Mouse (Mus musculus): ENCODE data around the gene Sgcd. TPM values are rescaled to one million over a fixed set of nuclear protein-coding genes. Genes with fewer than 3 reads are reported as not detected.

Sgcd gene
- polyA plus RNA-seq, 1 experiment from 2014 or later, result 1.2 TPM

- H3K4me1 ChIP-seq (replicated peaks; ENCODE audit: control insufficient read depth, insufficient read depth, low read length), result no peaks in the 10 kb centered on the region
- no peak overlapping the region for H3K4me2 ChIP-seq (replicated peaks; ENCODE audit: low read depth)
- no peak overlapping the region for H3K4me3 ChIP-seq (ENCODE audit: low read depth, low read length)
- no peak overlapping the region for H3K27ac ChIP-seq (ENCODE audit: low read depth, low read length)
- H3K9me3 ChIP-seq (ENCODE audit: control insufficient read depth), result no peaks in the 10 kb centered on the region
- 83% methylated on average over 2 of the region's 2 CpGs for WGBS
- no peaks in the 10 kb centered on the region for H3K27me3 ChIP-seq (replicated peaks; ENCODE audit: control insufficient read depth, insufficient read depth, low read length)
- no peak for ATAC-seq
- H3K36me3 ChIP-seq (ENCODE audit: control insufficient read depth, insufficient read depth), result no peaks in the 10 kb centered on the region
- no peak overlapping the region for H3K9ac ChIP-seq (ENCODE audit: low read depth, low read length)
- TF ChIP-seq CTCF (IDR thresholded peaks at IDR 0.05; ENCODE audit: low read depth), result no peak
These were observed 917.6 kb downstream of the Sgcd start for GRCm38 (mm10) chr11:47071161-47071560.

DNA sequence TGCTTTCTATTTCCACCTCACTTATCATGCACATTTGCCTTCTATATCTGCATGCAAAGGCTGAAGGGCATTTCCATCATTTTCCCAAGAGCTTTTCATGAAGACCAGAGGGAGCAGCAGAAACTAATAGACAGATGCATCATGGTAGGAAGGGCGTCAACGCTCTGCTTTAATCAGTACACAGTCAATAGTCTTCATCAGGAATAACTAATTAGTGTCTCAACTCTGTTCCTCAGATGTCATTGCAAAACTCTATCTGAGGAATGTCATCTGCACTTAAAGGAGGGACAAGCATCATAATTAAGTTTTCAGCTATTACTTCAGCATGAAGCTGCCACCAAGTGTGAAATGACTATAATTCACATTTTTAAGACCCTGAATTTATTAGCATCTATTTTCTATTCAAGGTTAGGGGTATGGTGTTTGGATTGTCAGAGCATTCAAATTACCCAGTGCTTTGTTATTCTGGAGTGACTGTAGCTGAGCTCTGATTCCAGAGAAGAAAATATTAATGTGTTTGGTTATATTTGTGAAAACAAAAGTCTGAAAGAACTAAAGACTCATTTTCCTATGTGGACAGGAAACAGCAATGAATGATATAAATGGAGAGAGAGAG lies 918.9 kb downstream of the Sgcd start:
- no peak for ATAC-seq
- Histone ChIP-seq H3K27ac (ENCODE audit: low read depth, low read length) (no peak overlapping the region), H3K4me2 (replicated peaks; ENCODE audit: low read depth) (no peak overlapping the region), H3K27me3 (replicated peaks; ENCODE audit: control insufficient read depth, insufficient read depth, low read length) (no peaks in the 10 kb centered on the region), H3K36me3 (ENCODE audit: control insufficient read depth, insufficient read depth) (no peaks in the 10 kb centered on the region), H3K4me1 (replicated peaks; ENCODE audit: control insufficient read depth, insufficient read depth, low read length) (no peaks in the 10 kb centered on the region), H3K9me3 (ENCODE audit: control insufficient read depth) (no peaks in the 10 kb centered on the region), H3K4me3 (ENCODE audit: low read depth, low read length) (no peak overlapping the region), H3K9ac (ENCODE audit: low read depth, low read length) (no peak overlapping the region)
- WGBS, result 93% methylated on average over 2 of the region's 2 CpGs
- no peak for TF ChIP-seq CTCF (IDR thresholded peaks at IDR 0.05; ENCODE audit: low read depth)

DNA sequence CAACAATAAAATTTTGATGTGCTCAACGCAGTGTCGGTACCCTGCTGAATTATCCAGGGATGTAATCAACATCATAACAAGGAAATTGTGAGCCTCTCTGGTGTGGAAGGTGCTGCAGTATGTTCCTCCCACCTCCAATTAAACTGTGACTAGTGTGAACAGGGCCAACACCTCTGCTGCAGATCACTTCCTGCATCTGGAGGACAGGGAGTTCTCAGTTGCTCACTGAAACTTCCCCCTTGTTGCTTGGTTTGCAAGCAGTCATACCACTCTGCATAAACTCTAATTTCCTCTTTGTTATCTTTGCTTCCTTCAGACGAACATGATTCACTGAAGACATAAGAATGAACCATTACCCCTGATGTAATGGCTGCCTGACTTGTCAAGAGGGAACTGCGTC lies 925.1 kb downstream of the Sgcd start:
- Histone ChIP-seq H3K9ac (ENCODE audit: low read depth, low read length) (no peak overlapping the region), H3K9me3 (ENCODE audit: control insufficient read depth) (no peaks in the 10 kb centered on the region), H3K27ac (ENCODE audit: low read depth, low read length) (no peak overlapping the region), H3K27me3 (replicated peaks; ENCODE audit: control insufficient read depth, insufficient read depth, low read length) (no peaks in the 10 kb centered on the region), H3K4me3 (ENCODE audit: low read depth, low read length) (no peak overlapping the region), H3K4me1 (replicated peaks; ENCODE audit: control insufficient read depth, insufficient read depth, low read length) (no peaks in the 10 kb centered on the region), H3K36me3 (ENCODE audit: control insufficient read depth, insufficient read depth) (no peaks in the 10 kb centered on the region), H3K4me2 (replicated peaks; ENCODE audit: low read depth) (no peak overlapping the region)
- TF ChIP-seq CTCF (IDR thresholded peaks at IDR 0.05; ENCODE audit: low read depth), result no peak
- ATAC-seq, result no peak
- WGBS, result 70% methylated on average over 4 of the region's 4 CpGs

DNA sequence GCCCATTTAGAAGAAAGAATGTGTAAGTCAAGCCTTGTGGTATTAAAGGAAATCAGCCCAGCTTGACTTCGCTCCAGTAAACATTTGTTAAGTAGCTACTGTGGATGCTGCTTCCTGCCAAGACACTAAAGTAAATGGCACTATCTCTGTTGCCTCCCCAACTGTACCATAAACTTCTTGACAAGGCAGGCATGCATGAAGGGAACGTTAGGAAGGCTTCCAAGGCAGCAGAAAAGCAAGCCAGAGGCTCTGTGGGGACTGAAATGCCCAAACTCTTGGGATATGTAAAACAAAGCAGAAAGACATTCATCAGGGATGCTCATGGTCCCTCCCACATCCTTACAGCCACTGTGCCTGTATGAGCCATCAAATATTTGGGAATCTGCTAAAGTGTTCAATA lies 938.4 kb downstream of the Sgcd start:
- 40% methylated on average over 2 of the region's 2 CpGs for WGBS
- Histone ChIP-seq H3K9ac (ENCODE audit: low read depth, low read length) (no peak overlapping the region), H3K4me3 (ENCODE audit: low read depth, low read length) (no peak overlapping the region), H3K4me1 (replicated peaks; ENCODE audit: control insufficient read depth, insufficient read depth, low read length) (no peaks in the 10 kb centered on the region), H3K27me3 (replicated peaks; ENCODE audit: control insufficient read depth, insufficient read depth, low read length) (no peaks in the 10 kb centered on the region), H3K4me2 (replicated peaks; ENCODE audit: low read depth) (no peak overlapping the region), H3K27ac (ENCODE audit: low read depth, low read length) (no peak overlapping the region), H3K36me3 (ENCODE audit: control insufficient read depth, insufficient read depth) (no peaks in the 10 kb centered on the region), H3K9me3 (ENCODE audit: control insufficient read depth) (no peaks in the 10 kb centered on the region)
- no peak for TF ChIP-seq CTCF (IDR thresholded peaks at IDR 0.05; ENCODE audit: low read depth)
- no peak for ATAC-seq

DNA sequence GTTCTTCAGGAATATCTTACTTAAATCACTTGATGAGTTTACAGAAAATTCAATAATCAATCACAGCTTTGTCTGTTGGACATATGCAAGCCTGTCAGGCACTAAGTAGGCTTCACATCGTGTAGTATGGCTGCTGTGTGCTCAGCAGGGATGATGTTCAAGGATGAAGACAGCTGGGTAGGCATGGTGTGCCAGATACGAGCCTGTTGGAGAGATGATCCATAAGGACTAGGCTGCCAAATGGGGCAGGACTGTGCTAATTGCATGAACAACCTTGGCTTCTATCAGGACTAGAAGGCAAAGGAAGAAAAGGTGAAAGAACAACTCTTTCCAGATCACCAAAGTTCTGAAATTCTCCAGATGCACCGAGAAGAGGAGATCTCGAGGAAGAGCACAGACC lies 939.0 kb downstream of the Sgcd start:
- TF ChIP-seq CTCF (IDR thresholded peaks at IDR 0.05; ENCODE audit: low read depth), result no peak
- H3K4me3 ChIP-seq (ENCODE audit: low read depth, low read length), result no peak overlapping the region
- H3K9ac ChIP-seq (ENCODE audit: low read depth, low read length), result no peak overlapping the region
- no peaks in the 10 kb centered on the region for H3K36me3 ChIP-seq (ENCODE audit: control insufficient read depth, insufficient read depth)
- H3K9me3 ChIP-seq (ENCODE audit: control insufficient read depth), result no peaks in the 10 kb centered on the region
- no peaks in the 10 kb centered on the region for H3K27me3 ChIP-seq (replicated peaks; ENCODE audit: control insufficient read depth, insufficient read depth, low read length)
- no peak overlapping the region for H3K27ac ChIP-seq (ENCODE audit: low read depth, low read length)
- no peaks in the 10 kb centered on the region for H3K4me1 ChIP-seq (replicated peaks; ENCODE audit: control insufficient read depth, insufficient read depth, low read length)
- 76% methylated on average over 4 of the region's 4 CpGs for WGBS
- no peak overlapping the region for H3K4me2 ChIP-seq (replicated peaks; ENCODE audit: low read depth)
- ATAC-seq, result no peak

- no peaks in the 10 kb centered on the region for H3K4me1 ChIP-seq (replicated peaks; ENCODE audit: control insufficient read depth, insufficient read depth, low read length)
- H3K9me3 ChIP-seq (ENCODE audit: control insufficient read depth), result no peaks in the 10 kb centered on the region
- H3K4me3 ChIP-seq (ENCODE audit: low read depth, low read length), result no peak overlapping the region
- ATAC-seq, result no peak
- no peak overlapping the region for H3K27ac ChIP-seq (ENCODE audit: low read depth, low read length)
- no peak overlapping the region for H3K9ac ChIP-seq (ENCODE audit: low read depth, low read length)
- H3K4me2 ChIP-seq (replicated peaks; ENCODE audit: low read depth), result no peak overlapping the region
- WGBS, result 74% methylated on average over 5 of the region's 5 CpGs
- H3K27me3 ChIP-seq (replicated peaks; ENCODE audit: control insufficient read depth, insufficient read depth, low read length), result no peaks in the 10 kb centered on the region
- H3K36me3 ChIP-seq (ENCODE audit: control insufficient read depth, insufficient read depth), result no peaks in the 10 kb centered on the region
- TF ChIP-seq CTCF (IDR thresholded peaks at IDR 0.05; ENCODE audit: low read depth), result no peak
These were observed 956.5 kb downstream of the Sgcd start for GRCm38 (mm10) chr11:47032318-47032717.

DNA sequence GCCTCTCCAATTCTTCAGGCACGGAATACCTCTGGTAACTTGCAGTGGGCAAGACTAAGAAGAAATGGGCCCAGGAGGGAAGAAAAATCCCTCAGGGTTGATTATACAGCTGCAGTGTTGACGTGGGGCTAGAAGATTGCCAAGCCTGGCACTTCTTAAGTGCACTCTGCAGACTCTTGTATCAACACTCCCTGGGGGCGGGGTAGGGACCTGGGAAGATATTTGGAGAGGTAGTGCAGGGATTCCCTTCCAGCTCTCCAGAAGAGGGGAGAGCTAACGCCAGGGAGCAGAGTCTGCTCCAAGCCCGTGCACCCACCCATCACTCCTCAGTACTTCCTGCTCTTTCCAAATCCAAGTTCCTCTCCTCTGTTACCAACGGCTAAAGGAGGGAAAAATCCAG lies 967.9 kb downstream of the Sgcd start:
- 50% methylated on average over 6 of the region's 6 CpGs for WGBS
- ATAC-seq, result no peak

More for the DNA sequence above, 967.9 kb downstream of the Sgcd start:
- Histone ChIP-seq H3K4me1 (replicated peaks; ENCODE audit: control insufficient read depth, insufficient read depth, low read length) (no peaks in the 10 kb centered on the region), H3K4me3 (ENCODE audit: low read depth, low read length) (no peak overlapping the region), H3K4me2 (replicated peaks; ENCODE audit: low read depth) (no peak overlapping the region), H3K27me3 (replicated peaks; ENCODE audit: control insufficient read depth, insufficient read depth, low read length) (no peaks in the 10 kb centered on the region), H3K9me3 (ENCODE audit: control insufficient read depth) (no peaks in the 10 kb centered on the region), H3K27ac (ENCODE audit: low read depth, low read length) (no peak overlapping the region), H3K9ac (ENCODE audit: low read depth, low read length) (no peak overlapping the region), H3K36me3 (ENCODE audit: control insufficient read depth, insufficient read depth) (no peaks in the 10 kb centered on the region)
- TF ChIP-seq CTCF (IDR thresholded peaks at IDR 0.05; ENCODE audit: low read depth), result no peak
